Mouse (Mus musculus) E14TG2a.4 (cell line): ENCODE measurements around the gene Mfng.

Experiments
- CTCF ChIP-seq: conservative IDR thresholded peaks from 2 replicates; pipeline ENCODE4 v1.5.1; 2014; ENCODE audit warnings: low read length
- NANOG ChIP-seq: IDR thresholded peaks from 2 replicates; pipeline ENCODE4 v1.6.1; 2014; ENCODE audit warnings: borderline replicate concordance, low read length, mixed read lengths
- POU5F1 ChIP-seq: IDR thresholded peaks from 2 replicates; pipeline ENCODE4 v1.6.1; 2014; ENCODE audit warnings: low read length, borderline replicate concordance

DNA sequence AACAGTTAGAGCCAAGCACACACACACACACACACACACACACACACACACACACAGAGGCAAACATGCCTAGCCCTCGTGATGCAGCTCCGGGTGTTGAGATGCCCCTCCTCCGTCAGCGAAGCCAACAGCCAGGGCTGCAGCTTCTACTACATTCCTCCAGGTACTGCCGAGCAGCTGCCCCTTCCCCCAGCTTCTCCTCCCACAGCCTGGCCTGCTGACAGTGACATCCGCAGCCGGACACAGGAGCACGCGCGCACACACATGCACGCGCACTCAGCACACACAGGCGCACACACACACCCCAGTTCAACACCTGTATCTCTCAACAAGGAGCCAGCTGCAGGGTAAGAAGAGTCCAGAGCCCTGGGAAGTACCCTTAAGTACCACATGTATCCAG is 56.3 kb downstream of the Mfng start:
- TF ChIP-seq CTCF (no peak), NANOG (no peak), POU5F1 (no peak)
